Mouse (Mus musculus) forebrain, postnatal 0 days (tissue): ENCODE measurements at regions not wholly inside any gene's neighbourhood (a gene's known extent, or its start where the extent isn't known, plus 50 kb on each side); places are given as distances from the start of the nearest gene placed in this dataset.

ENCODE experiments used
- ATAC-seq: fragments of 200-750 bp; cut with Nextera tagmentation; 2 replicates; pipeline ENCODE4 v1.8.0; 2017; ENCODE audit warnings: mild to moderate bottlenecking, moderate library complexity
- DNase-seq: peaks from one replicate; pipeline ENCODE4 v3.0.0-alpha.2; 2015
- H3K27ac ChIP-seq: fragments of 300-500 bp; sonication (generic); 2 replicates; pipeline ENCODE4 v1.5.1; 2014; ENCODE audit warnings: low read depth, mild to moderate bottlenecking, antibody characterized with exemption, low read length, moderate library complexity, mixed read lengths
- H3K27me3 ChIP-seq: fragments of 300-500 bp; sonication (generic); 2 replicates; pipeline ENCODE4 v1.6.1; 2014; ENCODE audit warnings: mild to moderate bottlenecking, low read length, mixed read lengths; ENCODE audit not compliant: insufficient read depth
- H3K36me3 ChIP-seq: fragments of 300-500 bp; sonication (generic); 2 replicates; pipeline ENCODE4 v1.6.1; 2014; ENCODE audit warnings: mild to moderate bottlenecking, moderate library complexity; ENCODE audit not compliant: insufficient read depth
- H3K4me1 ChIP-seq: fragments of 300-500 bp; sonication (generic); 2 replicates; pipeline ENCODE4 v1.6.1; 2014; ENCODE audit warnings: antibody characterized with exemption; ENCODE audit not compliant: insufficient read depth
- H3K4me2 ChIP-seq: fragments of 300-500 bp; sonication (generic); 2 replicates; pipeline ENCODE4 v1.6.1; 2014; ENCODE audit warnings: low read depth, mild to moderate bottlenecking, moderate library complexity
- H3K4me3 ChIP-seq: fragments of 300-500 bp; sonication (generic); 2 replicates; pipeline ENCODE4 v1.5.1; 2014; ENCODE audit warnings: low read depth, low read length, mixed read lengths
- H3K9ac ChIP-seq: fragments of 300-500 bp; sonication (generic); 2 replicates; pipeline ENCODE4 v1.6.1; 2014; ENCODE audit warnings: mild to moderate bottlenecking
- H3K9me3 ChIP-seq: fragments of 300-500 bp; sonication (generic); 2 replicates; pipeline ENCODE4 v1.6.1; 2016; ENCODE audit warnings: low read length
- CTCF ChIP-seq: sonication (generic); IDR thresholded peaks from 2 replicates; pipeline ENCODE4 v1.5.1; 2016; ENCODE audit warnings: antibody characterized with exemption, control low read depth, low read depth
- WGBS: fragments of 180-500 bp; shearing (Covaris S2); extraction: QIAGEN DNeasy Blood & Tissue Kit; methylation state at CpG from one replicate; pipeline ENCODE4 v1.1.7; 2014; 5-methylcytosine and 5-hydroxymethylcytosine counted together

DNA sequence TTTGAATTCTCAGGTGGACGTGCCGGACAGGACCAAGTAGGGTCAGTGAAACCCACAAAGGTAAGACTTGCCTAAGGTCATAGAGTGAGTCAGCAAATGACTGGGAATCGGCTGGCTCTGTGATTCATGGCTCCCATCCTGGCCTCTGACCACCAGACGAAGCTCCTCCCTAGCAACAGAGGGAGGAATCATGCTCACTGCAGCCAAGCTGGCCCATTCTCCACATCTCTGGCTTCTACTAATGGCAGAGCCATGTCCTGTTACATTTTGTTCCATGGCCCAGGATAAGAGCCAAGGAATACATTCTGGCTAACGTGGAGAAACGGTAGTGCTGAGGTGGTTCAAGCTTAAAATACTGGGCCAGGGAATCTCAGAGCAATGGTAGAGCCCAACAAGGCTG, 814.2 kb downstream of the Kcnj2 start:
- Histone ChIP-seq H3K4me2 (no peak overlapping the region), H3K27me3 (no peaks in the 10 kb centered on the region), H3K36me3 (no peaks in the 10 kb centered on the region), H3K9me3 (no peaks in the 10 kb centered on the region), H3K9ac (no peak overlapping the region), H3K4me1 (no peaks in the 10 kb centered on the region), H3K27ac (no peak overlapping the region), H3K4me3 (no peak overlapping the region)
- no peak for ATAC-seq
- 88% methylated on average over 6 of the region's 6 CpGs for WGBS
- no peak for TF ChIP-seq CTCF
- no peak for DNase-seq

- Histone ChIP-seq H3K27ac (no peak overlapping the region), H3K9ac (no peak overlapping the region), H3K4me2 (no peak overlapping the region), H3K4me1 (peaks cover 8% of the 10 kb centered on the region), H3K4me3 (no peak overlapping the region), H3K27me3 (no peaks in the 10 kb centered on the region), H3K9me3 (no peaks in the 10 kb centered on the region), H3K36me3 (no peaks in the 10 kb centered on the region)
- no peak for TF ChIP-seq CTCF
- DNase-seq (peak; percentile 21), ATAC-seq (peak; percentile 58; the same call in 1 of the 2 replicates)
- WGBS = 44% methylated on average over 3 of the region's 3 CpGs
Observed at GRCm38 (mm10) chr11:111890026-111890425, 824.1 kb downstream of the Kcnj2 start.

DNA sequence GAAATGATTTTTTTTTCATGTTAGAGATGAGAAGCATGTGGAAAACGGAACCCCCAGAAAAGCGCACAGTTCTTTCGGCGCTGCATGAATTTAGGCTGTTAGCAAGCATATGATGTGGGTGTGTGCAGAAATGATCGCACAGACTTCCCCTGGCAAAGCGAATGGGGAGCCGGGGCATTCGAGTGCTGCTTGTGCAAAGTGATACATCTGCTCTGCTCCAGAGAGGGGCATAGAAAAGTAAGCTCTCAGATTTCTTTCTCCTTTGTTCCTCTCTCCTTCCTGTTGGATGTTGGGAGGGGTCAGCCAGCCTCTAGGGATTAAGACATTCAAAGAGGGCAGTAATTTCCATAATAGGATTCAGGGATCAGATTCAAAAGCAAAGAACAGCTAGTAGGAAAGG, 827.9 kb downstream of the Kcnj2 start:
- H3K27ac ChIP-seq = no peak overlapping the region
- peak; percentile 51 for DNase-seq
- peaks cover 8% of the 10 kb centered on the region for H3K4me1 ChIP-seq
- no peaks in the 10 kb centered on the region for H3K9me3 ChIP-seq
- 6% methylated on average over 8 of the region's 8 CpGs for WGBS
- H3K4me2 ChIP-seq = peak overlapping the region; percentile 10; the same call in 1 of the 2 replicates
- no peak overlapping the region for H3K9ac ChIP-seq
- no peaks in the 10 kb centered on the region for H3K27me3 ChIP-seq
- peak; percentile 48; the same call in 1 of the 2 replicates for ATAC-seq
- no peak overlapping the region for H3K4me3 ChIP-seq
- no peak for TF ChIP-seq CTCF
- no peaks in the 10 kb centered on the region for H3K36me3 ChIP-seq

DNA sequence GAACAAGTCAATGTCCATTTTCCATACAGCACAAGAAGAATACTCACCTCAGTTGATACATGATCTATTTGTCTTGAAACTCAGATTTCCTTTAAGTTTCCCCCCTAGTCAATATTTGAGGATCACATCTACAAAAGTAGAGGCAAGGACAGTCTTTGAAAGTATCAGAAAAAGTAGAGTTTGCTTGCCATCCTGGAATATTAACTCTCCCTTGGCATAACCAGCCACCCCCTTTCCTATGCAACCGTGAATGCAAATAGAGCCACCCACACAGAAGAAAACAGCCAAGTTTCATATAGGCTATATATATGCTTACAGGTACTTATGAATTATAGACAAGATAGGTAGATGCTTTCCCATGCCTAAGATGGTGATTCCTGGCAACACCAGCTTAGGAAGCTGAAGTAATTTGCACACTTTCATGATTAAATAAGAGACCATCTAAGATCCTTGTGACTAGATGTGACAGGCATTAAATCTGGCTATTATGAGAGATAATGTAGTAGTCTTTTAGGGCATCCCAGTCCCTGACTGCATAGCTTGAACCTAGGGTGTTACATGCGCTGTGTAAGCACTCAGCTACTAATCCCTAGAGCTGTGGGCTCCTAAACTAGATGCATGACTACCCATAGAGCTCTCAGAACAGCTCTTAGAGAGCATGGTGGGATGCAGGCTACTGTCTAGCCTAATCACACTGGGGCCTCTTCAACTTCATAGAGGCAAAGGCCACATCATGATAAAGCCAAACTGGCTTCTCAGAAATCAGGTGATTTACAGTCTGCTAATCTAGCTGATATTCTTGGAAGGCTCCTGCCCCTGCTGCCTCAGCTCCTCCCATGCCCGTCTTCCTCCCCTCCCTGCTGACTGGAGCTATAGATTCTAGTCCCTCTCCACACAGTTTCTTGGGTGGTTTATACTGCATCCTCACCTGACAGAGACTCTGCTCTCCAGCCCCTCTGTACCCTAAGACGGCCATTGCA, 829.5 kb downstream of the Kcnj2 start:
- Histone ChIP-seq H3K27me3 (no peaks in the 10 kb centered on the region), H3K9ac (no peak overlapping the region), H3K27ac (no peak overlapping the region), H3K4me3 (no peak overlapping the region), H3K36me3 (no peaks in the 10 kb centered on the region), H3K4me2 (no peak overlapping the region), H3K4me1 (peaks cover 8% of the 10 kb centered on the region), H3K9me3 (no peaks in the 10 kb centered on the region)
- WGBS = 85% methylated on average over 4 of the region's 4 CpGs
- no peak for ATAC-seq
- no peak for DNase-seq
- TF ChIP-seq CTCF = no peak

DNA sequence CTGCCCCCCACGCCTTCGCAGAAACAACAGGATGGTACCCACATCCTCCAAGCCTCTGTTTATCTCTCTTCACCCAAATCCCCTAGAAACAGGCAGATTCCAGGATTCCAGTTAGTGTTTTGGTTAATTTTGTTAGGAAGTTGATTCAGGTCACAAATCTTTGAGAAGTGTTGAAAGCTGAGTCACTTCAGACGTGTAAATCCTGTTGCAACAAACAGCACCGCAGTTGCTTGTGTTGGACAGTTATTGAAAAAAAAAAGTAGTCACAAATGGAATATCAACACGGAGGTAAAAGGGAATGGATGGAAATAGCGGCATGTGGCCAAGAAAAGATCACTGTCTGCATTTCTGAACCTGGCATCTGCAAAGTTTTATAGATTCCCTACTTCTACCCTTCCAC, 831.0 kb downstream of the Kcnj2 start:
- H3K4me3 ChIP-seq = no peak overlapping the region
- WGBS = 88% methylated on average over 6 of the region's 6 CpGs
- no peaks in the 10 kb centered on the region for H3K27me3 ChIP-seq
- no peak for DNase-seq
- H3K9me3 ChIP-seq = no peaks in the 10 kb centered on the region
- no peaks in the 10 kb centered on the region for H3K36me3 ChIP-seq
- H3K4me2 ChIP-seq = no peak overlapping the region
- H3K4me1 ChIP-seq = peaks cover 8% of the 10 kb centered on the region
- no peak overlapping the region for H3K27ac ChIP-seq
- no peak overlapping the region for H3K9ac ChIP-seq
- ATAC-seq = no peak
- TF ChIP-seq CTCF = no peak

DNA sequence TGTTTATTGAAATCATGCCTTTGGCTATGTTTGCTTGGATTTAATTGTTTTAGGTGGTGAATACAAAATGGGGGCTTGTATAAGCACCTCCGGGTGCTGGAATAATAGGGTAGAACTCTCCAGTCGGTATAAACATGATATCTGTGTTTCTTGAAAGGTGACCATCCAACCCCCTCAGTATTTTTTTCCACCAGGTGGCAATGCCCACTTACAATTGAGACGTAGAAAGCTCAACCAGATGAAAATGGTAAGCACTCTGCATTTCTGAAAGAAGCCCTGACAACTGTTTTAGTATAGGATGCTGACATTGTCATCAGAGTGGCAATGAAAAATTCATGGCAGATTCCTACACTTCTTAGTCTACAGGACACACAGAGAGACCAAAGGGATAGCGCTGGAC, 838.1 kb downstream of the Kcnj2 start:
- no peaks in the 10 kb centered on the region for H3K9me3 ChIP-seq
- H3K27me3 ChIP-seq = no peaks in the 10 kb centered on the region
- H3K4me2 ChIP-seq = no peak overlapping the region
- H3K4me3 ChIP-seq = no peak overlapping the region
- ATAC-seq (no peak), DNase-seq (peak; percentile 60)
- no peaks in the 10 kb centered on the region for H3K36me3 ChIP-seq
- H3K9ac ChIP-seq = no peak overlapping the region
- TF ChIP-seq CTCF = peak; percentile 62
- H3K4me1 ChIP-seq = no peaks in the 10 kb centered on the region
- H3K27ac ChIP-seq = no peak overlapping the region
- 53% methylated on average over 4 of the region's 4 CpGs for WGBS

DNA sequence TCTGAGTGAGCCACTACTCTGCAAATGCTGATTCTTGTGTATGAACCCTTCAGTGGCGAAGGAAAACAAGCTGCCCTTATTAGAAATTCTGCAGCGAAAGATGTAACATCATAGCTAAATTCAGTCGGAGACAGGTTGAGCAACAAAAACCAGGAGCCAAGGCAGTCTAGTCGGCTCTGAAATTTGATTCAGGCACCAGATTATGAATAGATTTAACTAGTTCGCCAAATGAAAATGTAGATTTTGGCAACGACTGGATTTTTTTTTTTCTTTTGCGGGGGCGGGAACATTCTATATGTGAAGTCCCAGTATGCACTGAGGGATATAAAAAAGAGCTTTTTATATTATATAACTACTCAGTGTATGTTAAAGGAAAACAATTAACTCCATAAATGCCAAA, 847.9 kb downstream of the Kcnj2 start:
- WGBS = 72% methylated on average over 8 of the region's 8 CpGs
- Histone ChIP-seq H3K36me3 (no peaks in the 10 kb centered on the region), H3K9me3 (no peaks in the 10 kb centered on the region), H3K27ac (no peak overlapping the region), H3K27me3 (no peaks in the 10 kb centered on the region), H3K4me1 (no peaks in the 10 kb centered on the region), H3K4me3 (no peak overlapping the region), H3K9ac (no peak overlapping the region), H3K4me2 (no peak overlapping the region)
- no peak for DNase-seq
- ATAC-seq = no peak
- no peak for TF ChIP-seq CTCF
